Mouse (Mus musculus) liver, embryonic 11.5 days (tissue): ENCODE data around the gene Gtf3c3. TPM values are rescaled to one million over a fixed set of nuclear protein-coding genes. Genes with fewer than 3 reads are reported as not detected.

Source experiments
- ATAC-seq: fragments of 200-750 bp; cut with Nextera tagmentation; replicated peaks from 2 replicates; pipeline ENCODE4 v1.8.0; 2017; ENCODE audit warnings: moderate number of reproducible peaks, mild to moderate bottlenecking, moderate TSS enrichment, moderate library complexity; ENCODE audit not compliant: low FRiP score
- DNase-seq: peaks from one replicate; pipeline ENCODE4 v3.0.0-alpha.2; 2017; ENCODE audit warnings: low spot score
- H3K27ac ChIP-seq: fragments of 300-500 bp; sonication (generic); 2 replicates; pipeline ENCODE4 v1.5.1; 2014; ENCODE audit warnings: mild to moderate bottlenecking, low read depth, low read length, control low read depth
- H3K27me3 ChIP-seq: fragments of 300-500 bp; sonication (generic); replicated peaks from 2 replicates; pipeline ENCODE4 v1.6.1; 2014; ENCODE audit warnings: low read length, mixed read lengths; ENCODE audit not compliant: control insufficient read depth, insufficient read depth
- H3K36me3 ChIP-seq: fragments of 300-500 bp; sonication (generic); 2 replicates; pipeline ENCODE4 v1.6.1; 2014; ENCODE audit warnings: mild to moderate bottlenecking, low read length, moderate library complexity, mixed read lengths; ENCODE audit not compliant: control insufficient read depth, insufficient read depth
- H3K4me1 ChIP-seq: fragments of 300-500 bp; sonication (generic); replicated peaks from 2 replicates; pipeline ENCODE4 v1.6.1; 2014; ENCODE audit warnings: low read length, mixed read lengths; ENCODE audit not compliant: control insufficient read depth, insufficient read depth
- H3K4me2 ChIP-seq: fragments of 300-500 bp; sonication (generic); 2 replicates; pipeline ENCODE4 v1.6.1; 2014; ENCODE audit warnings: mild to moderate bottlenecking, control low read depth, moderate library complexity
- H3K4me3 ChIP-seq: fragments of 300-500 bp; sonication (generic); 2 replicates; pipeline ENCODE4 v1.5.1; 2014; ENCODE audit warnings: low read depth, low read length, control low read depth
- H3K9ac ChIP-seq: fragments of 300-500 bp; sonication (generic); 2 replicates; pipeline ENCODE4 v1.6.1; 2014; ENCODE audit warnings: low read depth, low read length, control low read depth
- H3K9me3 ChIP-seq: fragments of 300-500 bp; sonication (generic); 2 replicates; pipeline ENCODE4 v1.6.1; 2016; ENCODE audit warnings: low read length, inconsistent platforms, mixed read lengths; ENCODE audit not compliant: control insufficient read depth
- WGBS: fragments of 180-500 bp; shearing (Covaris S2); extraction: QIAGEN DNeasy Blood & Tissue Kit; methylation state at CpG from one replicate; pipeline ENCODE4 v1.1.7; 2014; 5-methylcytosine and 5-hydroxymethylcytosine counted together
- polyA plus RNA-seq: library from polyadenylated mRNA; unstranded; fragments of >200 nt; fragmentation: Nextera tagmentation; extraction: Ambion mirVana; gene quantifications from 2 replicates; pipeline ENCODE4 v1.2.1, GENCODE M21; 2014

Gene Gtf3c3
- polyA plus RNA-seq, 1 experiment from 2014 or later = 21.7 TPM

GRCm38 (mm10) chr1:54439080-54439476 is 307 bp upstream of the Gtf3c3 start:
- Histone ChIP-seq H3K4me2 (peak overlapping the region; percentile 69; the same call in 1 of the 2 replicates), H3K9ac (no peak overlapping the region; the same call in 1 of the 2 replicates), H3K4me3 (peak overlapping the region; percentile 84), H3K27ac (no peak overlapping the region), H3K9me3 (no peaks in the 10 kb centered on the region), H3K36me3 (no peaks in the 10 kb centered on the region), H3K27me3 (no peaks in the 10 kb centered on the region), H3K4me1 (no peaks in the 10 kb centered on the region)
- 57% methylated on average over 3 of the region's 3 CpGs for WGBS
- ATAC-seq (no peak; the same call in 1 of the 2 replicates), DNase-seq (no peak)

DNA sequence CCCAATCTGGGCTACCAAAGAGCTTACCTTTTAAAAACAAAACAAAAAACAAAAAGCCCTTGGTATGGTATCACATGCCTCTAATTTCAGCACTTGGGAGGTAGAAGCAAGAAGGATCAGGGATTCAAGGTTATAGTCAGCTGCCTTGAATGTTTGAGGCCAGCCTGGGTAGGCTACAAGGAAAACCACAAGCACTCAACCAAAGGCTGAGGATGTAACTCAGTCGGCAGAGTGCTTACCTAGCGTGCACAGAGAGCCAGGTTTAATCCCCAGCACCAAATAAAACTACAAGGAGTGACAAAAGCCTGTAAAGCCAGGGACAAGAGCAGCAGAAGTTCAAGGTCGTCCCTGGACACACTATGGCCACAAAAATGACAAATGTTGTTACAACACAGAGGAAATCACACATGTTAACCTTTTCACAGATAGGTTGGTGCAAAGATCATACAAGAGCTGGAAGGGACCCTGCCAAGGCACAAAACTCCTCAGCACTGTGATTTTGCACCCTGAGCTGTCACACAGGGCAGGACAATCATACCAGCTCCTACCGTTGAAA is 16.5 kb downstream of the Gtf3c3 start:
- H3K36me3 ChIP-seq = peaks cover 11% of the 10 kb centered on the region
- no peaks in the 10 kb centered on the region for H3K9me3 ChIP-seq
- ATAC-seq = no peak
- H3K4me2 ChIP-seq = no peak overlapping the region
- no peaks in the 10 kb centered on the region for H3K27me3 ChIP-seq
- no peaks in the 10 kb centered on the region for H3K4me1 ChIP-seq
- no peak overlapping the region for H3K4me3 ChIP-seq
- WGBS = 88% methylated on average over 4 of the region's 4 CpGs
- no peak for DNase-seq
- no peak overlapping the region for H3K9ac ChIP-seq
- no peak overlapping the region for H3K27ac ChIP-seq

GRCm38 (mm10) chr1:54421670-54422069 is 17.1 kb downstream of the Gtf3c3 start:
- Histone ChIP-seq H3K4me3 (no peak overlapping the region), H3K27ac (no peak overlapping the region), H3K4me2 (no peak overlapping the region), H3K9me3 (no peaks in the 10 kb centered on the region), H3K9ac (no peak overlapping the region), H3K4me1 (no peaks in the 10 kb centered on the region), H3K36me3 (peaks cover 11% of the 10 kb centered on the region), H3K27me3 (no peaks in the 10 kb centered on the region)
- DNase-seq (no peak), ATAC-seq (no peak)
- WGBS = 88% methylated on average over 3 of the region's 3 CpGs

DNA sequence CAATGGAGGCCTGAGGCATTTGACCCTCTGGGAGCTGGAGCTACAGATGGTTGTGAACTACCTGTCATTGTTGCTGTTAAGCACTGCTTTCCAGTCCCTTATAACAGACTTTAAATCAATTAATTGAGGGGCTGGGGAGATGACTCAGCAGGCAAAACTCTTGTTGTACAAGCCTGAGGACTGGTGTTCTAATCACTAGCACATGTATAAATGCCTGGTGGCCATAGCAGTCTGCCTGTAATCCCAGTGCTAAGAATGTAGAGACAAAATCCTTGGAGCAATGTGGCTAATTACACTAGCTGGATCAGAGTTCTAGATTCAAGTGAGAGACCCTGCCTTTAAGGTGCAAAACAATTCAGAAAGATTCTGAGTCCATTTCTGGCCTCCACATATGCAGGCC is 36.0 kb downstream of the Gtf3c3 start:
- no peak for ATAC-seq
- Histone ChIP-seq H3K4me1 (no peaks in the 10 kb centered on the region), H3K4me2 (no peak overlapping the region), H3K9ac (no peak overlapping the region), H3K9me3 (no peaks in the 10 kb centered on the region), H3K27ac (no peak overlapping the region), H3K4me3 (no peak overlapping the region), H3K36me3 (peaks cover 10% of the 10 kb centered on the region; the same call in 1 of the 2 replicates), H3K27me3 (no peaks in the 10 kb centered on the region)
- DNase-seq = no peak

- no peaks in the 10 kb centered on the region for H3K9me3 ChIP-seq
Observed at GRCm38 (mm10) chr1:54384221-54384620, 54.5 kb downstream of the Gtf3c3 start.

DNA sequence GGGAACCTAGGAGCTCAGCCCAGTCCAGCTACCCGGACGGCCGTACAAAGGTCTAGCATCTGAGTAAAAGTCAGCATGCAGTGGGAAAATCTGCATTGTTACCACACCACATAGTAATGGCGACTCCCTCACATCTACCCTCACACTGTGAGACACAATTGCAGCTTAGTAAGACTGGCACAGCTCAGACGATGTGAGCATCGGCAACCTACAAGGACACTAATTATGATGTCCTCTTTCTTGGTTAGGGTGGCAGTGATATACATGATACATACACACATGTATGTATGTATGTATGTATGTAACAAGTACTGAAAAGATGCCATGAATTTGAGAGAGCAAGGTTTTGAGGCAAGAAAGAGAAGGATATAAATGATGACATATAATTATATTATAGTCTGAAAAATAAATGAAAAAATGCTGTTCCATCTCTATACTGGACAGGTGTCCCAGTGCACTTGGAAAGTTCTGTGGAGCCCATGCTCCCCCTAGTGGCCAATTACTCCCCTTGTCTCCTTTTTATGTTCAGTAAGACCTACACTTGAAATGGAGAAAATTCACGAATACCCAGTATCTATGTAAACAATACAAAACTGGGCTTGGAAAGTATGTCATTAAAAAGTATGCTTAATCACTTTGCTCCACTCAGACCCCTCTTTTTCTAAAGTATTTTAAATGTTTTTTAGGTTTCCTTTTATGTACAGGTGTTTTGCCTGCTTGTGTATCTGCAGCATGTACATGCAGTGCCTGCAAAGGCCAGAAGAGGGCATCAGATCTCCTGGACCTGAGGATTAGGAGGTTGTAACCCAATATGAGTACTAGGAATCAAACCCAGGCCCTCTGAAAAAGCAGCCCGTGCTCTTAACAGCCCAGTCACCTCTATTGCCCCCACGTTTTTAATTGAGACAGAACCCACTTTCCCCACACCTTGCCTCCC is 57.5 kb downstream of the Gtf3c3 start:
- no peaks in the 10 kb centered on the region for H3K4me1 ChIP-seq
- H3K9me3 ChIP-seq = no peaks in the 10 kb centered on the region
- H3K4me2 ChIP-seq = no peak overlapping the region
- no peaks in the 10 kb centered on the region for H3K36me3 ChIP-seq
- no peaks in the 10 kb centered on the region for H3K27me3 ChIP-seq
- WGBS = 87% methylated on average over 9 of the region's 9 CpGs
- no peak overlapping the region for H3K27ac ChIP-seq
- DNase-seq = no peak
- no peak overlapping the region for H3K9ac ChIP-seq
- H3K4me3 ChIP-seq = no peak overlapping the region
- no peak for ATAC-seq

More at GRCm38 (mm10) chr1:54384221-54384620, 54.5 kb downstream of the Gtf3c3 start:
- Histone ChIP-seq H3K4me1 (no peaks in the 10 kb centered on the region), H3K36me3 (no peaks in the 10 kb centered on the region), H3K27me3 (no peaks in the 10 kb centered on the region), H3K27ac (no peak overlapping the region), H3K4me2 (no peak overlapping the region), H3K4me3 (no peak overlapping the region), H3K9ac (no peak overlapping the region)
- DNase-seq (no peak), ATAC-seq (no peak)
- WGBS = 52% methylated on average over 1 of the region's 1 CpGs

GRCm38 (mm10) chr1:54377506-54378051 is 61.2 kb downstream of the Gtf3c3 start:
- Histone ChIP-seq H3K4me1 (no peaks in the 10 kb centered on the region), H3K9me3 (no peaks in the 10 kb centered on the region), H3K4me2 (no peak overlapping the region), H3K4me3 (no peak overlapping the region), H3K9ac (no peak overlapping the region), H3K36me3 (no peaks in the 10 kb centered on the region), H3K27me3 (no peaks in the 10 kb centered on the region), H3K27ac (no peak overlapping the region)
- no peak for DNase-seq
- ATAC-seq = no peak

DNA sequence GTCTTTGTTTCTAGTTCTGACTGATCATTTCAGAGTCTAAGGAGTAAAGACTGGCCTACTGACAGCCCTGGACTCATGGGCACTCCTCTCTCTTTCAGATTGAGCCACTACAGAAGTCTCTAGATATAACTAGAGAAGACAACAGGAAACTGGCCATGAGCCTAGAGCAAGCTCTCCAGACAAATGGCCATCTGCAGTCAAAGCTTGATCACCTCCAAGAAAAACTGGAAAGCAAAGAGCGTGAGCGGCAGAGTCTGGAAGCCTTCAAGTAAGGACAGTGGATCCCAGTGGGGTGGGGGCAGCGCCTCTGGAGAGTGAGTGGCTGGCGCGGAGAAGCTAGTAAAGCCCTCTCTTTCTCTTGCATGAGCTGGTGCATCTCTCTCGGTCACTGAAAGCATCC is 82.2 kb downstream of the Gtf3c3 start:
- no peak overlapping the region for H3K9ac ChIP-seq
- H3K4me3 ChIP-seq = no peak overlapping the region
- H3K4me1 ChIP-seq = no peaks in the 10 kb centered on the region
- no peak overlapping the region for H3K27ac ChIP-seq
- 81% methylated on average over 6 of the region's 6 CpGs for WGBS
- H3K27me3 ChIP-seq = no peaks in the 10 kb centered on the region
- DNase-seq (no peak), ATAC-seq (no peak)
- H3K36me3 ChIP-seq = no peaks in the 10 kb centered on the region
- no peaks in the 10 kb centered on the region for H3K9me3 ChIP-seq
- no peak overlapping the region for H3K4me2 ChIP-seq
